Mouse (Mus musculus) embryonic facial prominence, embryonic 15.5 days (tissue): ENCODE results near the gene Adgrf1. TPM values are rescaled to one million over a fixed set of nuclear protein-coding genes. Genes with fewer than 3 reads are reported as not detected.
A peak's percentile ranks its signal among the peaks of the same experiment; 100 is the strongest.
"Not testable (repeated sequence)": the region's sequence is repeated elsewhere in the genome, so short reads cannot be mapped to it uniquely, and the experiment has no call there.

Source experiments
- ATAC-seq: fragments of 200-750 bp; cut with Nextera tagmentation; 2 replicates; pipeline ENCODE4 v1.8.0; 2017; ENCODE audit warnings: low read depth, moderate TSS enrichment; ENCODE audit not compliant: insufficient number of reproducible peaks, low FRiP score, low TSS enrichment
- H3K27ac ChIP-seq: fragments of 300-500 bp; sonication (generic); replicated peaks from 2 replicates; pipeline ENCODE4 v1.5.1; 2015; ENCODE audit warnings: mild to moderate bottlenecking, inconsistent platforms
- H3K27me3 ChIP-seq: fragments of 300-500 bp; sonication (generic); 2 replicates; pipeline ENCODE4 v1.6.1; 2015; ENCODE audit warnings: inconsistent platforms
- H3K36me3 ChIP-seq: fragments of 300-500 bp; sonication (generic); 2 replicates; pipeline ENCODE4 v1.6.1; 2015; ENCODE audit warnings: mild to moderate bottlenecking, inconsistent platforms
- H3K4me1 ChIP-seq: fragments of 300-500 bp; sonication (generic); 2 replicates; pipeline ENCODE4 v1.6.1; 2015; ENCODE audit warnings: inconsistent platforms
- H3K4me2 ChIP-seq: fragments of 300-500 bp; sonication (generic); replicated peaks from 2 replicates; pipeline ENCODE4 v1.6.1; 2015; ENCODE audit warnings: mild to moderate bottlenecking, inconsistent platforms
- H3K4me3 ChIP-seq: fragments of 300-500 bp; sonication (generic); replicated peaks from 2 replicates; pipeline ENCODE4 v1.5.1; 2015; ENCODE audit warnings: mild to moderate bottlenecking, inconsistent platforms
- H3K9ac ChIP-seq: fragments of 300-500 bp; sonication (generic); 2 replicates; pipeline ENCODE4 v1.6.1; 2015; ENCODE audit warnings: inconsistent platforms
- H3K9me3 ChIP-seq: fragments of 300-500 bp; sonication (generic); replicated peaks from 2 replicates; pipeline ENCODE4 v1.6.1; 2016; ENCODE audit warnings: inconsistent platforms
- WGBS: fragments of 180-500 bp; shearing (Covaris S2); methylation state at CpG from one replicate; pipeline ENCODE4 v1.1.7; 2015; 5-methylcytosine and 5-hydroxymethylcytosine counted together
- polyA plus RNA-seq: library from polyadenylated mRNA; unstranded; fragments of >200 nt; fragmentation: Nextera tagmentation; extraction: Ambion mirVana; gene quantifications from 2 replicates; pipeline ENCODE4 v1.2.1, GENCODE M21; 2015

Adgrf1 gene
- polyA plus RNA-seq, 1 experiment from 2014 or later, result 0.04 TPM

DNA sequence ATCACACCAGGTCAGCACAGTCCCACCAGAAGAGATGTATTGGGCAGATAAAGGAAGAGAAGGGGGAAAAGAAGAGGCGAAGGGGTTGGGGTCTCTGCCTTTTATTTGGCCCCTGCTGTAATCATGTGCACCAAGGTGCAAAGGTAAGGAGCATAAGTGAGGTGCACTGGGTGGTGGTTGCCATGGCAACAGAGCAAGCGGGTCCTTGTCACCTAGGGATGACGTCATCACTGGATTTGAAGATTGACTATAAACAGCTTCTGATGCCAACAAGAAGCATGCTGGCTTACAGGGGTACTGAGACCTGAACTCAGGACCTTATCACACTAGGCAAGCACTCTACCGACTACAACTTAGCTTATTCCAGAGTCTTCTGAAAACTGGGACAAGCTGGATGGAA is 59.1 kb downstream of the Adgrf1 start:
- 0 out of 2 replicates have a peak, but pooled peaks cover 3% of the 10 kb centered on the region for H3K4me1 ChIP-seq
- 84% methylated on average over 4 of the region's 4 CpGs for WGBS
- H3K9me3 ChIP-seq, result no peaks in the 10 kb centered on the region
- no peaks in the 10 kb centered on the region for H3K27me3 ChIP-seq
- H3K36me3 ChIP-seq, result no peaks in the 10 kb centered on the region
- no peak for ATAC-seq
- no peak overlapping the region for H3K9ac ChIP-seq
- H3K4me2 ChIP-seq, result no peak overlapping the region
- H3K27ac ChIP-seq, result no peak overlapping the region
- no peak overlapping the region for H3K4me3 ChIP-seq

DNA sequence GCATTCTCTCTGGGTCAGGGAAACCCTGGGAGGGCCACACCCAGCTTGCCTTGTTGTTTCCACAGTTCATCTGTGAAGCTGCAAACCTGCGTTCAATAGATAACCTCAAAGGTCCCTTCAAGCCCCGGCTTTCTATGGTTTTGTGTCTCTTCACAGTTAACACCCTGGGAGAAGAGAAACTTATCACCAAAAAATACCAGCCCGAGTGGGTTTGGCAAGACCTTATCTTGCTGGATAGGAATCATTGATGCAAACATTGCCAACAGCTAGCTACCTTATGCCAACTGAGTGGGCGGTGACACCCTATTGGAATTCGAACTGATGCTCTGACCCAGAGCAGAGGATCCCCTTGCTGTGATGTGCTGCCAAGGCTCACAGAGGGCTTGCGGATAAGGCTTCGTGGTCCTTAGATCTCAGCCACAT is 59.6 kb downstream of the Adgrf1 start:
- H3K27ac ChIP-seq, result no peak overlapping the region
- no peak for ATAC-seq
- no peaks in the 10 kb centered on the region for H3K9me3 ChIP-seq
- no peaks in the 10 kb centered on the region for H3K27me3 ChIP-seq
- 0 out of 2 replicates have a peak, but pooled peaks cover 3% of the 10 kb centered on the region for H3K4me1 ChIP-seq
- no peak overlapping the region for H3K4me2 ChIP-seq
- WGBS, result 73% methylated on average over 7 of the region's 7 CpGs
- no peak overlapping the region for H3K4me3 ChIP-seq
- no peaks in the 10 kb centered on the region for H3K36me3 ChIP-seq
- H3K9ac ChIP-seq, result no peak overlapping the region

DNA sequence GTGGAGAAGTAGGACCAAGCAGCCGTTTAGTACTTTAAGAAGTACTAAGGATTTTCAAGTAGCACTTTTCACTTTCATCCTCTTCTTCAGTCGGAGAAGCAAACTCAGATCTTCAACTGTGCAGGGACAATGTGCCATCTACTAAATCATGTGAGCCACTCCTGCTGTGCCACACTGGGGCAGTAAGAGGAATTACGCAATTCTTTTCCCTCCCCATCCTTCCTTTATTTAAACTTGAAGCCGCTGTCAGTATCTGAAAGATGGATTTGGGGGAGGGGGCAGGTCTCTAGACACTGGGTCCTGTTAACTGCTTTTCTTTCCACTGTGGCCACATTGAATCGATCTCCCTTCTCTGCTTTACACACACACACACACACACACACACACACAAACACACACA is 62.6 kb downstream of the Adgrf1 start:
- no peak for ATAC-seq
- Histone ChIP-seq H3K9ac (no peak overlapping the region), H3K4me1 (no peaks in the 10 kb centered on the region), H3K9me3 (no peaks in the 10 kb centered on the region), H3K27me3 (no peaks in the 10 kb centered on the region), H3K36me3 (no peaks in the 10 kb centered on the region), H3K4me2 (no peak overlapping the region), H3K4me3 (no peak overlapping the region), H3K27ac (no peak overlapping the region)
- WGBS, result 64% methylated on average over 5 of the region's 5 CpGs

DNA sequence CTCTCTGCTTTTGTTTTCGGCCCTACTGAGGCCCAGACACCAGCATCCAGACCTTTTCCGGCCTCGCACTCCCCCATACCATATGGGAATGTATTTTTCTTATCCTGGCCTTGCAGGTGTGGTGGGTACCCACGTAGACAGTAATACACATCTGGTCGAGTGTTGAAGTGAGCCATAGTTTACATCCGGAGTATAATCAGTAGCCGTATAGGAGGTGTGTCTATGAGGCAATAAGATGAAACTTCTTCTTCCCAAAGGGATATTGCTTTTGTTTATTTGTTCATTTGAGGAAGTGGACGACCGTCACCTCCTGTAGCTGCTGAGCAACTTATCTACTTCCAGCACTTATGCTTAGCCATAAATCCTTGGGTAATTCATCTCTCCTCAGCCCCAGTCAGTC is 63.9 kb downstream of the Adgrf1 start:
- H3K4me2 ChIP-seq, result no peak overlapping the region
- H3K27ac ChIP-seq, result no peak overlapping the region
- H3K4me3 ChIP-seq, result no peak overlapping the region
- H3K36me3 ChIP-seq, result no peaks in the 10 kb centered on the region
- no peak overlapping the region for H3K9ac ChIP-seq
- H3K9me3 ChIP-seq, result no peaks in the 10 kb centered on the region
- no peaks in the 10 kb centered on the region for H3K4me1 ChIP-seq
- no peak for ATAC-seq
- WGBS, result 69% methylated on average over 9 of the region's 9 CpGs
- H3K27me3 ChIP-seq, result no peaks in the 10 kb centered on the region

DNA sequence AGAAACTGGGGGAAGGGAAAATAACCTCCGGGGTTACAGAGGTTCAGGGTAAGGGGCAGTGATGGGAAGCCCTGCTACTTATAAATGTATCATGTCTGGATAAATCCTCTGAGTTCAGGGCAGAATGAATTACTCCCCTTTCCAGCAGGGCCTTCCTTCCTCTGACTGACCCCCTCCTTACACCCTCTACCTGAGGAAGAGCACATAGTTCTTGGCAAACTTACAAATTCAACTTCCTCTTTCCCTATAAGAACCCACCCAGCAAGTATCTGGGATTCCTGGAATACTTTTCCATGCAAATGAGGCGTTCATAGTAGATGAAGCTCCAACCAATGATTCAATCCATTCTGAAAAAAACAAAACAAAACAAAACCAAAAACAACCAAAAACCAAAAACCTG is 67.5 kb downstream of the Adgrf1 start:
- H3K4me2 ChIP-seq, result no peak overlapping the region
- H3K27me3 ChIP-seq, result no peaks in the 10 kb centered on the region
- no peak for ATAC-seq
- no peak overlapping the region for H3K27ac ChIP-seq
- H3K4me3 ChIP-seq, result no peak overlapping the region
- H3K36me3 ChIP-seq, result no peaks in the 10 kb centered on the region
- no peaks in the 10 kb centered on the region for H3K4me1 ChIP-seq
- WGBS, result 74% methylated on average over 2 of the region's 2 CpGs
- no peaks in the 10 kb centered on the region for H3K9me3 ChIP-seq
- H3K9ac ChIP-seq, result no peak overlapping the region

DNA sequence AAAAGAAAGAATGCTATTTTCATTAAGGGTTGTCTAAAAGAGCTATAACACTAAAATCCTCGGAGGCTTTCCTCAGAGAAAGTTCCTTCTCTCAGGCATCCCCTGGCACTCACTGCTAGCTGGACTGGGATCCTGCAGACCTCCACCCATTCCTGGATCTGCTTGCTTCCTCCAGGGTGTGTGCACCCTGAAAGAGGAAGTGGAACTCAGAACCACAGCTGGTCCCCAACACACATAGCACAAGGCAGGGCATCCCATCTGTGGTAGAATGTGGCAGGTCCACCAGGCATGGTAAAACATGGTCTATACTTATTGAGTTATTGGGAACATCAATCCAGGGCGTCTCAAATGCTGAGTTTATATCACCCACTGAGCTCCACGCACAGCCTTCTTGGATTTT is 68.2 kb downstream of the Adgrf1 start:
- H3K4me1 ChIP-seq, result no peaks in the 10 kb centered on the region
- no peak overlapping the region for H3K4me2 ChIP-seq
- H3K27ac ChIP-seq, result no peak overlapping the region
- 79% methylated on average over 3 of the region's 3 CpGs for WGBS
- H3K36me3 ChIP-seq, result no peaks in the 10 kb centered on the region
- no peak for ATAC-seq
- H3K9me3 ChIP-seq, result no peaks in the 10 kb centered on the region
- H3K4me3 ChIP-seq, result no peak overlapping the region
- no peaks in the 10 kb centered on the region for H3K27me3 ChIP-seq
- no peak overlapping the region for H3K9ac ChIP-seq

DNA sequence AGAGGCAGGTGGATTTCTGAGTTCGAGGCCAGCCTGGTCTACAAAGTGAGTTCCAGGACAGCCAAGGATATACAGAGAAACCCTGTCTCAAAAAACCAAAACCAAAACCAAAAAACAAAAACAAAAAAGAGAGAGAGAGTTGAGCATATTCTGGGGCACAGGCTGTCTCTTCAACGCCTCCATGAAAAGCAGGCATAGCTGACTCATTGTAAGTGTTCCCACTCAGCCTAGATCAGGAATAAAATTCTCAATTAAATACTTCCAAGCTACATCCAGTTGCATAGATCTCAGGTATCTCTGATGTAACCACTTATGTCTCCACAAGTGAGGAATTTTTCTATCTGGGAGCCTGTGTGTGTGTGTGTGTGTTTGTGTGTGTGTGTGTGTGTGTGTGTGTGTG is 76.4 kb downstream of the Adgrf1 start:
- H3K4me1 ChIP-seq, H3K27ac ChIP-seq, H3K36me3 ChIP-seq, H3K4me2 ChIP-seq, ATAC-seq, H3K27me3 ChIP-seq, H3K4me3 ChIP-seq, H3K9me3 ChIP-seq, H3K9ac ChIP-seq: not testable (repeated sequence)
- WGBS, result 92% methylated on average over 2 of the region's 2 CpGs

DNA sequence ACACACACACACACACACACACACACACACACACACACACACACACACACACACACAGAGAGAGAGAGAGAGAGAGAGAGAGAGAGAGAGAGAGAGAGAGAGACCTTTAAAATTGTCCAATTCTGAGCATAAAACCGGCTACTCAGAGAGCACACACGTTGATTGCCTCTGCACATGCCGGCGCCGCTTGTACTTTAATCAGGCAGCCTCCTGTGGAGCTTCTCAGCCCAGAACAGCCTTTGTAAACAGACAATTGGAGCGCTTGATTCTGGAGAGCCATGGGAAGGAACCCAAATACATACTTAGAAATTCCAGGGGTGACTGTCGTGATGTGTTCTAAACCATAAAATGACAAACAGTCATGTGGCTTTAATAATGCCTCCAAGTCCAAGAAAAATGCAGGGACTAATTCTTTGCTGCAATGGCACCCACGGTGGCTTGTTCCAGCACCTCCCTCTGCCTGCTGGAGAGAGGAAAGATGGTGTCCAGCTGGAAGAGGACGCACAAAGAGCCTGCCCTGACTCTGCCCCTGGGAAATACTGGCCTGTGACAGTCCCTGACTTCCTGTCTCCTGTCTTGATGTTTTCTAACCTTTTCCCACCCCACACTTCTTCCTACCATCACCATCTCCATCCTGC is 87.9 kb downstream of the Adgrf1 start:
- Histone ChIP-seq H3K36me3 (no peaks in the 10 kb centered on the region), H3K9me3 (no peaks in the 10 kb centered on the region), H3K4me2 (no peak overlapping the region), H3K4me3 (no peak overlapping the region), H3K4me1 (peaks cover 10% of the 10 kb centered on the region; the same call in 1 of the 2 replicates), H3K27ac (peak overlapping the region; percentile 34; the same call in 1 of the 2 replicates), H3K27me3 (no peaks in the 10 kb centered on the region), H3K9ac (no peak overlapping the region)
- no peak for ATAC-seq
- 12% methylated on average over 9 of the region's 9 CpGs for WGBS

DNA sequence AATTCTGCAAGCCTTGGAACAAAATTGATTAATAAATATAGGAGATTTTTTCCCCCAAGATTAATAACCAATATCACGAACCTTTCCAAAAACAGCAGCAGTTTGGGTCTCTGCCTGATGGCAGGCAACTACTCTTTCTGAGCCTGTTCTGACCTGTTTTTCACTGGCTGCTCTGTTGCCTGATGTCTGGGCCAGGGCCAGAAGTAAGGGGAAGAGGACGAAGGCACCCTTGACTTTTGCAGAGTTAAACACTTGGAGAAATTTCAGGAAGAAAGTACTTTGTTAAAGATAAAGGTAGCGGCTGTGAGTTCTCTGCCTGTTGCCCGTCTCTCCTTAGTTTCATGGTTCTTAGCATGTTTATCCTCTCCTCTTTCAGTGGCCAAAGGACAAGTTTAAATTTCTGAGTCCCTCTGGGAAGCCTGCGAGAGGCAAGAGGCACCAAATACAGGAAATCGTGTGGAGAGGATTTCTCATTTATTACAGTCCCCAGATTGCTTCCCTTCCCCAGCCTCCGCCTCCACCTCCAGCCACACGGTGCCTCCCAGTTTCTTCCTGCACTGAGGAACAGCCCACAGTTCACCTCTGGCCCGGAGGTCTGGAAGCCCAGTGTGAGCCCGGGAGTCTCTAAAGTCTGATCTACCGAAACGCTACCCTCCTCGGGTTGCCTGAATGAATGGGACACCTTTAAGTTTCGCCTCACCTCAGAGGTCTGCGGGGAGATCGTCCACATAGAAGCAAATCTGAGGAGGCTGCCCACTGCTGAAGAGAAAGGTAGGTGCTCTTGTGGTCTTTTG is 89.9 kb downstream of the Adgrf1 start, which contains the start of gene Adgrf5:
Gene Adgrf5 (plus strand): TSS at position 626 of the 794 bp plus-strand sequence.
- no peak for ATAC-seq
- no peak within 1 kb of the TSS for H3K4me2 ChIP-seq

DNA sequence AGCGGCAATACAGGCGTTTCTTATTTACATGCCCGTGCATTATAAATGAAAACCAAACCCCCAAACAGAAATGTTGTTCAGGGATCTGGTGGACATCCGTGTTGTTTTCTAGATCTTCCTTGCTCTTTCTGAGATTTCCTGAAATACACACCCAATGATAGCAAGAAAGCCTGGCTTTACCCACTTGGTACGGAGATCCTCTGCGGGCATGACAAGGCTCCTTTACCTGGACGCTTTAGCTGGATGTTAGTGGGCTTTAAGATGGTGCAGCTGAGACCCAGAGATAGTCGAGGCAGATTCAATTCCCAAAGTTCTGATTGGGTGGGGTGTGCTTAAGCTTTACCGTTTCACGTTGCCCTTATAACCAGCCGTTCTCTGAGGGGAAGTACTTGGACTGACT is 90.9 kb downstream of the Adgrf1 start:
- Histone ChIP-seq H3K9ac (no peak overlapping the region), H3K36me3 (no peaks in the 10 kb centered on the region), H3K27ac (no peak overlapping the region), H3K9me3 (no peaks in the 10 kb centered on the region), H3K27me3 (no peaks in the 10 kb centered on the region), H3K4me2 (no peak overlapping the region), H3K4me3 (no peak overlapping the region; the same call in 1 of the 2 replicates), H3K4me1 (peaks cover 10% of the 10 kb centered on the region; the same call in 1 of the 2 replicates)
- 71% methylated on average over 11 of the region's 11 CpGs for WGBS
- ATAC-seq, result no peak

More for the DNA sequence above, 89.9 kb downstream of the Adgrf1 start, which contains the start of gene Adgrf5:
- Histone ChIP-seq H3K4me1 (peaks cover 10% of the 10 kb centered on the region; the same call in 1 of the 2 replicates), H3K9me3 (no peaks in the 10 kb centered on the region), H3K27me3 (no peaks in the 10 kb centered on the region), H3K27ac (no peak within 1 kb of the TSS), H3K4me3 (peak within 1 kb of the TSS; percentile 8), H3K9ac (no peak within 1 kb of the TSS), H3K36me3 (no peaks in the 10 kb centered on the region)
- WGBS, result 43% methylated on average over 16 of the region's 16 CpGs

DNA sequence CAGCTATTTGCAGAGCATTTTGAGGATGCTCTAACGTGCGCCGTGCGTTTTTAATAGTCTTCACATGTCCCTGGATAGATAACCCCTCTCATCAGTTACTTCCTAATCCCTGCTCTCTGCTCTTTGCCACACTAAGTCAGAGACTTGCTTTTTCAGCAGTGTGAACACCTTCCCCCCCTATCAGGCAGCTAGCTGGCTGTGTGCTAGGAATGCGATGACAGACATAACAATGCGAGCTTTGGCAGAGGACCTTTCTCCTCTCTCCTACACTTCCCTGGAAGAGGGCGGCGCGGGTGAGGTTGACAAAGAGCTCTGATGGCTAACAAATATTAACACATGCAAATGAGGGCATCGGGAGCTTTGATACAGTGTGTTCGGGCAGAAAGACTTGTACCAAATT is 92.2 kb downstream of the Adgrf1 start:
- no peak for ATAC-seq
- Histone ChIP-seq H3K4me3 (0 out of 2 replicates have a peak overlapping the region, but pooled peaks have one; percentile 3), H3K4me2 (no peak overlapping the region), H3K9me3 (no peaks in the 10 kb centered on the region), H3K9ac (no peak overlapping the region), H3K27me3 (no peaks in the 10 kb centered on the region), H3K36me3 (no peaks in the 10 kb centered on the region), H3K4me1 (peaks cover 10% of the 10 kb centered on the region; the same call in 1 of the 2 replicates), H3K27ac (no peak overlapping the region)
- WGBS, result 63% methylated on average over 11 of the region's 11 CpGs
